Mouse (Mus musculus) midbrain, embryonic 14.5 days (tissue): ENCODE results near the gene Mmp19. TPM values are rescaled to one million over a fixed set of nuclear protein-coding genes. Genes with fewer than 3 reads are reported as not detected.
"Not testable (repeated sequence)": the region's sequence is repeated elsewhere in the genome, so short reads cannot be mapped to it uniquely, and the experiment has no call there.

Experiments used
- ATAC-seq: fragments of 200-750 bp; cut with Nextera tagmentation; 2 replicates; pipeline ENCODE4 v1.8.0; 2017; ENCODE audit warnings: moderate number of reproducible peaks, moderate library complexity; ENCODE audit not compliant: low FRiP score, low TSS enrichment
- DNase-seq: peaks from one replicate; pipeline ENCODE4 v3.0.0-alpha.2; 2015
- H3K27ac ChIP-seq: fragments of 300-500 bp; sonication (generic); replicated peaks from 2 replicates; pipeline ENCODE4 v1.5.1; 2014; ENCODE audit warnings: mild to moderate bottlenecking, low read depth, low read length, moderate library complexity
- H3K27me3 ChIP-seq: fragments of 300-500 bp; sonication (generic); 2 replicates; pipeline ENCODE4 v1.6.1; 2014; ENCODE audit warnings: low read length, control low read depth, mixed read lengths; ENCODE audit not compliant: control insufficient read depth, insufficient read depth
- H3K36me3 ChIP-seq: fragments of 300-500 bp; sonication (generic); 2 replicates; pipeline ENCODE4 v1.6.1; 2014; ENCODE audit warnings: low read length, control low read depth; ENCODE audit not compliant: control insufficient read depth, insufficient read depth
- H3K4me1 ChIP-seq: fragments of 300-500 bp; sonication (generic); 2 replicates; pipeline ENCODE4 v1.6.1; 2014; ENCODE audit warnings: mild to moderate bottlenecking, antibody characterized with exemption, low read length, control low read depth; ENCODE audit not compliant: control insufficient read depth, insufficient read depth
- H3K4me2 ChIP-seq: fragments of 300-500 bp; sonication (generic); 2 replicates; pipeline ENCODE4 v1.6.1; 2014; ENCODE audit warnings: mild to moderate bottlenecking, low read length, moderate library complexity
- H3K4me3 ChIP-seq: fragments of 300-500 bp; sonication (generic); replicated peaks from 2 replicates; pipeline ENCODE4 v1.5.1; 2014; ENCODE audit warnings: low read depth, low read length
- H3K9ac ChIP-seq: fragments of 300-500 bp; sonication (generic); replicated peaks from 2 replicates; pipeline ENCODE4 v1.6.1; 2014; ENCODE audit warnings: mild to moderate bottlenecking, low read length, moderate library complexity
- H3K9me3 ChIP-seq: fragments of 300-500 bp; sonication (generic); 2 replicates; pipeline ENCODE4 v1.6.1; 2016; ENCODE audit warnings: low read length, control low read depth, mixed read lengths; ENCODE audit not compliant: control insufficient read depth
- WGBS: fragments of 180-500 bp; shearing (Covaris S2); extraction: QIAGEN DNeasy Blood & Tissue Kit; methylation state at CpG from one replicate; pipeline ENCODE4 v1.1.7; 2014; 5-methylcytosine and 5-hydroxymethylcytosine counted together
- polyA plus RNA-seq: library from polyadenylated mRNA; unstranded; fragments of >200 nt; fragmentation: Nextera tagmentation; extraction: Ambion mirVana; gene quantifications from 2 replicates; pipeline ENCODE4 v1.2.1, GENCODE M21; 2014

Gene Mmp19
- polyA plus RNA-seq, 1 experiment from 2014 or later, result 0.41 TPM

DNA sequence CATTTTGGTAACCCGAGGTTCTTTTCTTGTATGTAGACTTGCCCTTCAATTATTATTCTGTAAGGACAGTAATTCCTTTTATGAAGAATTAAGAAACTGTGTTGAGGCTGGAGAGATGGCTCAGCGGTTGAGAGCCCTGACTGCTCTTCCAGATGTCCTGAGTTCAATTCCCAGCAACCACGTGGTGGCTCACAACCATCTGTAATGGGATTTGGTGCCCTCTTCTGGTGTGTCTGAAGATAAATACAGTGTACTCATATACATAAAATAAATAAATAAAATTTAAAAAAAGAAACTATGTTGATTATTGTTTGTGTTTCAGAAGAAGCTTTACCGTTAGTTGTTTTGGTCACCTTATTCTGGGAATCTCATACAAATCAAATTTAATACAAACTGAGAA lies 32.4 kb downstream of the Mmp19 start:
- H3K4me3 ChIP-seq, result peak overlapping the region; percentile 67; the same call in 1 of the 2 replicates
- H3K27ac ChIP-seq, H3K27me3 ChIP-seq, DNase-seq, H3K9me3 ChIP-seq, H3K9ac ChIP-seq, H3K4me1 ChIP-seq, ATAC-seq: not testable (repeated sequence)
- peaks cover 31% of the 10 kb centered on the region for H3K36me3 ChIP-seq
- H3K4me2 ChIP-seq, result peak overlapping the region; percentile 69
- WGBS, result 83% methylated on average over 4 of the region's 4 CpGs

GRCm38 (mm10) chr10:128823821-128824220 lies 33.1 kb downstream of the Mmp19 start:
- no peak overlapping the region for H3K4me2 ChIP-seq
- H3K27ac ChIP-seq, result no peak overlapping the region
- 99% methylated on average over 9 of the region's 9 CpGs for WGBS
- no peak overlapping the region for H3K9ac ChIP-seq
- H3K4me3 ChIP-seq, result no peak overlapping the region
- H3K36me3 ChIP-seq, result peaks cover 29% of the 10 kb centered on the region
- ATAC-seq (no peak), DNase-seq (no peak)
- peaks cover 7% of the 10 kb centered on the region for H3K4me1 ChIP-seq
- H3K27me3 ChIP-seq, result no peaks in the 10 kb centered on the region
- H3K9me3 ChIP-seq, result no peaks in the 10 kb centered on the region

GRCm38 (mm10) chr10:128837400-128837799 lies 46.7 kb downstream of the Mmp19 start:
- H3K36me3 ChIP-seq, result peaks cover 59% of the 10 kb centered on the region
- ATAC-seq (no peak), DNase-seq (no peak)
- H3K27ac ChIP-seq, result no peak overlapping the region
- no peak overlapping the region for H3K4me3 ChIP-seq
- H3K9ac ChIP-seq, result no peak overlapping the region
- H3K9me3 ChIP-seq, result no peaks in the 10 kb centered on the region
- no peak overlapping the region for H3K4me2 ChIP-seq
- H3K27me3 ChIP-seq, result no peaks in the 10 kb centered on the region
- H3K4me1 ChIP-seq, result no peaks in the 10 kb centered on the region

GRCm38 (mm10) chr10:128839434-128839833 lies 48.7 kb downstream of the Mmp19 start:
- no peaks in the 10 kb centered on the region for H3K27me3 ChIP-seq
- DNase-seq (no peak), ATAC-seq (no peak)
- no peak overlapping the region for H3K27ac ChIP-seq
- no peaks in the 10 kb centered on the region for H3K9me3 ChIP-seq
- H3K4me1 ChIP-seq, result no peaks in the 10 kb centered on the region
- H3K36me3 ChIP-seq, result peaks cover 68% of the 10 kb centered on the region
- no peak overlapping the region for H3K4me2 ChIP-seq
- no peak overlapping the region for H3K9ac ChIP-seq
- no peak overlapping the region for H3K4me3 ChIP-seq

DNA sequence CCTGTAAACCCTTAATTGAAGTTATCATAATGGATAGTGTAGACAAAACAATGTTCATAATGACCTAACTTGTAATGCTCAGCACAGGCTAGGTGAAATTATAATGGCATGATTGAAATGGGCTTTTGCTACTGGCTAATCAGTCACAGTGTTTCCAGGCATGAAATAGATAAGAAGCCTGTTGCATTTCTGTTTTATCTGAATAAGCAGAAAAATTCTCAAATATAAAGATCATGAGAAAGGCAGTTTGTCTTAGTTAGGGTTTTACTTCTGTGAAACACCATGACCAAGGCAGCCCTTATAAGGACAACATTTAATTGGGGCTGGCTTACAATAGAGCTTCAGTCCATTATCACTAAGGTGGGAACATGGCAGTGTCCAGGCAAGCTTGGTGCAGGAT lies 49.9 kb downstream of the Mmp19 start:
- Histone ChIP-seq H3K4me3 (no peak overlapping the region), H3K4me2 (no peak overlapping the region), H3K9ac (no peak overlapping the region), H3K4me1 (no peaks in the 10 kb centered on the region), H3K27ac (no peak overlapping the region), H3K27me3 (no peaks in the 10 kb centered on the region), H3K9me3 (no peaks in the 10 kb centered on the region), H3K36me3 (peaks cover 67% of the 10 kb centered on the region)
- ATAC-seq, result no peak
- no peak for DNase-seq

DNA sequence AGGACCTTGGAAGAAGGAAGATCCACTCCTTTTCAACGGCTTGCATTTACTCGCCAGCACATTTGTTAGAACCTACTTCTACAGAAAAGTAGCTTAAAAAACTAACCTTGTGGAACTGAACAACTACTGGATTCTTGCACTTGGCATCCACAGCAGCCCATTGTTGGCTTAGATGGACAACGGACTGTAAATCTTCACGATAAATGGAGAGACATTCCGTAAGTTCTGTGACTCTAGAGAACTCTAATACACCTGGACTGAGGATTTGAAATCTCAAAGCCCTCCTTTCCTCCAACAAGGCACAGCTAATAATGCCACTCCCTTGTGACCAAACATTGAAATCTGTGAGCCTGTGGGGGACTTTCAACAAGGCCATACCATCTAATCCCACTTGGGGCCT lies 52.5 kb downstream of the Mmp19 start:
- no peak overlapping the region for H3K27ac ChIP-seq
- no peak overlapping the region for H3K4me2 ChIP-seq
- no peak overlapping the region for H3K9ac ChIP-seq
- no peaks in the 10 kb centered on the region for H3K27me3 ChIP-seq
- WGBS, result 94% methylated on average over 5 of the region's 5 CpGs
- no peak overlapping the region for H3K4me3 ChIP-seq
- H3K4me1 ChIP-seq, result no peaks in the 10 kb centered on the region
- ATAC-seq (no peak), DNase-seq (no peak)
- H3K36me3 ChIP-seq, result peaks cover 66% of the 10 kb centered on the region
- no peaks in the 10 kb centered on the region for H3K9me3 ChIP-seq

DNA sequence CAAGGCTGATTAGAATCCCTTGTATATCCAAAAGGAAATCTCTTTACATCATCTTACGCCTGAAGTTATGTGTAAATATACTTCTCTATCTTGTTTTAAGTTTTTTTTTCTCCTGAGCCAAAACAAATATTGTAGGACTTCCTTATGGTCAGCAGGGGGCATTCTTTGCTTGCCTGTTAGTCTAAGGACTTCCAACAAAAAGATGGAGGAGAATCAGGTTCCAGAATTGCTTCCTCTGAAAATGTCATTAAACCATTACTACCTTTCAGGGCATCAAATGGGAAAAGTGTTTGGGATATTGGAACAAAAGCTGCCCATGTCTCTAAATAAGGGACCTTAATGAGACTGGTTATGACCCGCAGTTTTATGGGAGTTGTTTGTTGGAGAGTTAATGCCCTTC lies 54.8 kb downstream of the Mmp19 start:
- peak; percentile 82 for DNase-seq
- H3K27ac ChIP-seq, result no peak overlapping the region
- 66% methylated on average over 2 of the region's 2 CpGs for WGBS
- no peak overlapping the region for H3K4me2 ChIP-seq
- H3K27me3 ChIP-seq, result no peaks in the 10 kb centered on the region
- no peak overlapping the region for H3K9ac ChIP-seq
- ATAC-seq, result no peak
- H3K9me3 ChIP-seq, result no peaks in the 10 kb centered on the region
- H3K36me3 ChIP-seq, result peaks cover 74% of the 10 kb centered on the region
- H3K4me3 ChIP-seq, result no peak overlapping the region
- H3K4me1 ChIP-seq, result no peaks in the 10 kb centered on the region

DNA sequence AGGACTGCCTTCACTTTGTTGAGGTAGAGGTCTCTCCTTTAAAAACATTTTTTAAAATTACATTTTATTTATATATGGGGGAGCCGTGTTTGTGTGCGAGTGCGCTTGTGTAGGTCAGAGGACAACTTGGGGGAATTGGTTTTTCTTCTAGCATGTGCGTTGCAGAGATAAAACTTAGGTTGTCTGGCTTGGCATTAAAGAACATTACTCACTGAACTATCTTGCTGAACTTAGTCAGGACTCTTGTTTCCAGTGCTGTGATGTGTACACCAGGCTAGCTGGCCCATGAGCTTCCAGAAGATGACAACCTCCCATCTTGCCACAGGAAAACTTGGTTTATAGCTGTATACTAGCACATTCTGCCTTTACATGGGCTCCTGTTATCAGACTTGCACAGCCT lies 56.0 kb downstream of the Mmp19 start:
- ATAC-seq (no peak), DNase-seq (no peak)
- Histone ChIP-seq H3K9ac (no peak overlapping the region), H3K27ac (no peak overlapping the region), H3K4me2 (no peak overlapping the region), H3K27me3 (no peaks in the 10 kb centered on the region), H3K4me1 (no peaks in the 10 kb centered on the region), H3K9me3 (no peaks in the 10 kb centered on the region), H3K36me3 (peaks cover 69% of the 10 kb centered on the region), H3K4me3 (no peak overlapping the region)
- 97% methylated on average over 4 of the region's 4 CpGs for WGBS

GRCm38 (mm10) chr10:128848426-128848825 lies 57.7 kb downstream of the Mmp19 start:
- H3K4me2 ChIP-seq, result no peak overlapping the region
- H3K9me3 ChIP-seq, result no peaks in the 10 kb centered on the region
- no peak overlapping the region for H3K27ac ChIP-seq
- WGBS, result 84% methylated on average over 2 of the region's 2 CpGs
- ATAC-seq (no peak), DNase-seq (no peak)
- H3K36me3 ChIP-seq, result peaks cover 60% of the 10 kb centered on the region
- H3K4me1 ChIP-seq, result no peaks in the 10 kb centered on the region
- no peaks in the 10 kb centered on the region for H3K27me3 ChIP-seq
- no peak overlapping the region for H3K9ac ChIP-seq
- no peak overlapping the region for H3K4me3 ChIP-seq
